Mouse (Mus musculus) embryonic facial prominence, embryonic 14.5 days (tissue): ENCODE results near the gene Mesd. TPM values are rescaled to one million over a fixed set of nuclear protein-coding genes. Genes with fewer than 3 reads are reported as not detected.

Experiments used
- ATAC-seq: fragments of 200-750 bp; cut with Nextera tagmentation; 2 replicates; pipeline ENCODE4 v1.8.0; 2017; ENCODE audit warnings: low read depth, moderate number of reproducible peaks, moderate TSS enrichment
- DNase-seq: peaks from one replicate; pipeline ENCODE4 v3.0.0-alpha.2; 2015; ENCODE audit warnings: low spot score
- H3K27ac ChIP-seq: fragments of 300-500 bp; sonication (generic); replicated peaks from 2 replicates; pipeline ENCODE4 v1.5.1; 2014; ENCODE audit warnings: low read depth, mild to moderate bottlenecking, low read length, moderate library complexity
- H3K27me3 ChIP-seq: fragments of 300-500 bp; sonication (generic); replicated peaks from 2 replicates; pipeline ENCODE4 v1.6.1; 2014; ENCODE audit warnings: low read length; ENCODE audit not compliant: control insufficient read depth, insufficient read depth
- H3K36me3 ChIP-seq: fragments of 300-500 bp; sonication (generic); 2 replicates; pipeline ENCODE4 v1.6.1; 2014; ENCODE audit warnings: low read length, mixed read lengths; ENCODE audit not compliant: control insufficient read depth, insufficient read depth
- H3K4me1 ChIP-seq: fragments of 300-500 bp; sonication (generic); 2 replicates; pipeline ENCODE4 v1.6.1; 2014; ENCODE audit warnings: antibody characterized with exemption, low read length; ENCODE audit not compliant: control insufficient read depth, insufficient read depth
- H3K4me2 ChIP-seq: fragments of 300-500 bp; sonication (generic); 2 replicates; pipeline ENCODE4 v1.6.1; 2014; ENCODE audit warnings: low read depth, mild to moderate bottlenecking, low read length, moderate library complexity, mixed read lengths
- H3K4me3 ChIP-seq: fragments of 300-500 bp; sonication (generic); 2 replicates; pipeline ENCODE4 v1.5.1; 2014; ENCODE audit warnings: low read depth, mild to moderate bottlenecking, low read length
- H3K9ac ChIP-seq: fragments of 300-500 bp; sonication (generic); 2 replicates; pipeline ENCODE4 v1.6.1; 2014; ENCODE audit warnings: low read depth, mild to moderate bottlenecking, low read length, moderate library complexity, mixed read lengths
- H3K9me3 ChIP-seq: fragments of 300-500 bp; sonication (generic); 2 replicates; pipeline ENCODE4 v1.6.1; 2016; ENCODE audit warnings: low read length; ENCODE audit not compliant: control insufficient read depth
- WGBS: fragments of 180-500 bp; shearing (Covaris S2); extraction: QIAGEN DNeasy Blood & Tissue Kit; methylation state at CpG from one replicate; pipeline ENCODE4 v1.1.7; 2014; 5-methylcytosine and 5-hydroxymethylcytosine counted together
- polyA plus RNA-seq: library from polyadenylated mRNA; unstranded; fragments of >200 nt; fragmentation: Nextera tagmentation; extraction: Ambion mirVana; gene quantifications from 2 replicates; pipeline ENCODE4 v1.2.1, GENCODE M21; 2014

The Mesd gene
- polyA plus RNA-seq: 84.2 and 89.3 TPM in 2 replicates

GRCm38 (mm10) chr7:83884021-83884658 is at the start of gene Mesd, which contains the start of gene Tlnrd1:
Mesd (plus strand) TSS chr7:83884466.
Tlnrd1 (minus strand) TSS chr7:83884305.
- H3K4me1 ChIP-seq: peaks cover 39% of the 10 kb centered on the region
- H3K27me3 ChIP-seq: no peaks in the 10 kb centered on the region
- H3K36me3 ChIP-seq: 0 out of 2 replicates have a peak, but pooled peaks cover 7% of the 10 kb centered on the region
- peak within 1 kb of the TSS; percentile 90 for H3K9ac ChIP-seq
- H3K27ac ChIP-seq: peak within 1 kb of the TSS; percentile 96
- DNase-seq (peak; percentile 97), ATAC-seq (peak; percentile 84)
- WGBS: 1% methylated on average over 29 of the region's 69 CpGs
- no peaks in the 10 kb centered on the region for H3K9me3 ChIP-seq
- H3K4me2 ChIP-seq: peak within 1 kb of the TSS; percentile 91
- peak within 1 kb of the TSS; percentile 87 for H3K4me3 ChIP-seq

- DNase-seq (no peak), ATAC-seq (no peak)
- Histone ChIP-seq H3K4me2 (no peak overlapping the region), H3K4me3 (no peak overlapping the region), H3K9ac (no peak overlapping the region), H3K4me1 (no peaks in the 10 kb centered on the region), H3K27ac (no peak overlapping the region), H3K27me3 (no peaks in the 10 kb centered on the region), H3K9me3 (no peaks in the 10 kb centered on the region), H3K36me3 (no peaks in the 10 kb centered on the region)
- 85% methylated on average over 5 of the region's 5 CpGs for WGBS
These were observed 45.6 kb upstream of the Mesd start for GRCm38 (mm10) chr7:83838525-83839224.

GRCm38 (mm10) chr7:83840076-83840475 is 44.2 kb upstream of the Mesd start:
- 81% methylated on average over 2 of the region's 2 CpGs for WGBS
- Histone ChIP-seq H3K9me3 (no peaks in the 10 kb centered on the region), H3K36me3 (no peaks in the 10 kb centered on the region), H3K27ac (no peak overlapping the region), H3K4me3 (no peak overlapping the region), H3K27me3 (no peaks in the 10 kb centered on the region), H3K9ac (no peak overlapping the region), H3K4me1 (no peaks in the 10 kb centered on the region), H3K4me2 (no peak overlapping the region)
- DNase-seq (no peak), ATAC-seq (no peak)

GRCm38 (mm10) chr7:83842486-83843259 is 41.6 kb upstream of the Mesd start:
- no peak for ATAC-seq
- 56% methylated on average over 6 of the region's 6 CpGs for WGBS

GRCm38 (mm10) chr7:83844807-83845206 is 39.5 kb upstream of the Mesd start:
- no peaks in the 10 kb centered on the region; the same call in 1 of the 2 replicates for H3K4me1 ChIP-seq
- DNase-seq: no peak
- WGBS: 51% methylated on average over 3 of the region's 3 CpGs

More at GRCm38 (mm10) chr7:83842486-83843259, 41.6 kb upstream of the Mesd start:
- DNase-seq: no peak
- Histone ChIP-seq H3K27ac (peak overlapping the region; percentile 52; the same call in 1 of the 2 replicates), H3K36me3 (no peaks in the 10 kb centered on the region), H3K9ac (no peak overlapping the region), H3K4me1 (no peaks in the 10 kb centered on the region; the same call in 1 of the 2 replicates), H3K27me3 (no peaks in the 10 kb centered on the region), H3K4me2 (no peak overlapping the region), H3K9me3 (no peaks in the 10 kb centered on the region), H3K4me3 (no peak overlapping the region)

GRCm38 (mm10) chr7:83847187-83848075 is 36.8 kb upstream of the Mesd start:
- Histone ChIP-seq H3K36me3 (no peaks in the 10 kb centered on the region), H3K9ac (no peak overlapping the region), H3K4me1 (no peaks in the 10 kb centered on the region; the same call in 1 of the 2 replicates), H3K27me3 (no peaks in the 10 kb centered on the region), H3K9me3 (no peaks in the 10 kb centered on the region), H3K27ac (no peak overlapping the region), H3K4me2 (no peak overlapping the region), H3K4me3 (no peak overlapping the region)
- WGBS: 40% methylated on average over 5 of the region's 5 CpGs
- DNase-seq (no peak), ATAC-seq (no peak)

More at GRCm38 (mm10) chr7:83844807-83845206, 39.5 kb upstream of the Mesd start:
- ATAC-seq: no peak
- H3K36me3 ChIP-seq: no peaks in the 10 kb centered on the region
- H3K27ac ChIP-seq: no peak overlapping the region
- H3K27me3 ChIP-seq: no peaks in the 10 kb centered on the region
- no peak overlapping the region for H3K4me2 ChIP-seq
- no peaks in the 10 kb centered on the region for H3K9me3 ChIP-seq
- H3K9ac ChIP-seq: no peak overlapping the region
- H3K4me3 ChIP-seq: no peak overlapping the region

GRCm38 (mm10) chr7:83851569-83852380 is 32.5 kb upstream of the Mesd start:
- Histone ChIP-seq H3K27ac (0 out of 2 replicates have a peak overlapping the region, but pooled peaks have one; percentile 2), H3K36me3 (no peaks in the 10 kb centered on the region)

More at GRCm38 (mm10) chr7:83851569-83852380, 32.5 kb upstream of the Mesd start:
- H3K9ac ChIP-seq: no peak overlapping the region
- H3K27me3 ChIP-seq: no peaks in the 10 kb centered on the region
- DNase-seq (no peak), ATAC-seq (no peak)
- H3K4me3 ChIP-seq: no peak overlapping the region
- WGBS: 43% methylated on average over 5 of the region's 5 CpGs
- no peaks in the 10 kb centered on the region; the same call in 1 of the 2 replicates for H3K4me1 ChIP-seq
- H3K9me3 ChIP-seq: no peaks in the 10 kb centered on the region
- no peak overlapping the region for H3K4me2 ChIP-seq
